Mouse (Mus musculus): Measurements from ENCODE around the gene Fbxl4. TPM values are rescaled to one million over a fixed set of nuclear protein-coding genes. Genes with fewer than 3 reads are reported as not detected.
"Not testable (repeated sequence)": the region's sequence is repeated elsewhere in the genome, so short reads cannot be mapped to it uniquely, and the experiment has no call there.

Gene Fbxl4
- 8.5 and 10.7 TPM in 2 replicates for polyA plus RNA-seq (2014; fragmentation: Nextera tagmentation; extraction: Ambion mirVana)

DNA sequence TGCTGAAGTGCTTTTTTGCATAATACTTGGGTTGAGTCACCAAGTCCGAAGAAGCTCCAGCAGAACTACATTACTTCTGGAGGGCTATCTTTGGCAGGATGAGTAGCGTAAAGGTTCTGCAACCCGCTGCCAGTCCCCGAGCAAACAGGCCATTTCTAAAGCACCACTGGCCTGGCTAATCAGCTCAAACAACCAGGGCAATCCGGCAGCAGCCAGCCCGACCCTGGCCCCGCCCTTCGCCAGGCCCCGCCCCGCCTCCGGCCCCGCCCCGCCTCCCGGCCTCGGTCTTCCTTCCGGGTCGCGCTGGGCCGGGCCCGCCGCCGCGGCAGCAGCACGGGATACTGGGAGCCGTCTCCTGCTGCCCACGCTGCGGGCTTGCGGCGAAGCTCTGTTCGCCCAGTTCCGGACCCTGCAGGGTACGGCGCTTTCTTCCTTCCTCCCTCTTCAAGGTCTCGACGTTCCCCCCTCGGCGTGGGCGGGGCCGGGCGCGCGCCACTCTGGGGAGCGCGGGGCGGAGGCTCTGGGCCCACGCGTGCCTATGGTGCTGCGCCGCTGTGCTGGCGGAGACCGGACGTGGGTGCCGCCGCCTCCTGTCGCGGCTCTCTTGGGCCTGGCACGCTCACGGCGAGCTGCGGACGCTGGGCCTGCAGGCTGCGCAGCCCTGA lies at the start of gene Fbxl4:
Gene Fbxl4 (plus strand): TSS at position 278 of the 665 bp plus-strand sequence.
- peak within 1 kb of the TSS; percentile 83 for H3K4me3 ChIP-seq (ENCODE audit: low read depth, low read length)
- H3K27me3 ChIP-seq (replicated peaks; ENCODE audit: control insufficient read depth, insufficient read depth, low read length), result no peaks in the 10 kb centered on the region
- no peaks in the 10 kb centered on the region for H3K36me3 ChIP-seq (ENCODE audit: control insufficient read depth, insufficient read depth, low read length)
- WGBS, result under 1% methylated on average over 58 of the region's 62 CpGs
- H3K4me1 ChIP-seq (replicated peaks; ENCODE audit: control insufficient read depth, insufficient read depth, low read length), result no peaks in the 10 kb centered on the region; the same call in 1 of the 2 replicates
- peak within 1 kb of the TSS; percentile 89 for H3K9ac ChIP-seq (ENCODE audit: low read depth, low read length)
- no peaks in the 10 kb centered on the region for H3K9me3 ChIP-seq (ENCODE audit: control insufficient read depth, low read length)
- H3K4me2 ChIP-seq, result peak within 1 kb of the TSS; percentile 84
- peak; percentile 96 for ATAC-seq (replicated peaks; ENCODE audit: low FRiP score)
- H3K27ac ChIP-seq (ENCODE audit: low read depth, low read length), result peak within 1 kb of the TSS; percentile 90
- peak; percentile 93 for DNase-seq (ENCODE audit: low spot score)

DNA sequence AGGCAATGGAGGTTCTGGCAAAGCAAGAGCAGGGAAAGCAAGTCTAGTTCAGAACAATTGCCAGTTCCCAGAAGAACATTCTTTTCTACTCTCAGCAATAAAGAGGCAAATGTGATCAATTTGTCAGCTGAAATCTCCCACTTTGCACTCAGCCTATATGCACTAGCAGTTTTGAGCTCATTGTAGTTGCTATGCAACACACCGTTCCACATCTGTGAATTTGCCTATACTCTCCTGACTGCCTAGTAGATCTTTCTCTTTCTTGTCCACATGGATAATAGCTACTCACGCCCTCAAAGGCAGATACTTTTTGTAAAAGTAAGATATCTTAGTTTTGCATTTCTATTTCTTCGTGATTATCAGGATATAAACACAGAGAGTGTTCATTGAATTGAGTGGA lies 42.8 kb upstream of the Fbxl4 start:
- no peak overlapping the region for H3K4me2 ChIP-seq
- WGBS, result 80% methylated on average over 3 of the region's 3 CpGs
- no peaks in the 10 kb centered on the region for H3K27me3 ChIP-seq (replicated peaks; ENCODE audit: control insufficient read depth, insufficient read depth, low read length)
- H3K4me3 ChIP-seq (ENCODE audit: low read depth, low read length), result no peak overlapping the region
- no peak overlapping the region for H3K27ac ChIP-seq (ENCODE audit: low read depth, low read length)
- H3K36me3 ChIP-seq (ENCODE audit: control insufficient read depth, insufficient read depth, low read length), result no peaks in the 10 kb centered on the region
- no peak for ATAC-seq (replicated peaks; ENCODE audit: low FRiP score)
- H3K9ac ChIP-seq (ENCODE audit: low read depth, low read length), result no peak overlapping the region
- H3K9me3 ChIP-seq (ENCODE audit: control insufficient read depth, low read length), result no peaks in the 10 kb centered on the region
- no peaks in the 10 kb centered on the region for H3K4me1 ChIP-seq (replicated peaks; ENCODE audit: control insufficient read depth, insufficient read depth, low read length)
- no peak for DNase-seq (ENCODE audit: low spot score)

DNA sequence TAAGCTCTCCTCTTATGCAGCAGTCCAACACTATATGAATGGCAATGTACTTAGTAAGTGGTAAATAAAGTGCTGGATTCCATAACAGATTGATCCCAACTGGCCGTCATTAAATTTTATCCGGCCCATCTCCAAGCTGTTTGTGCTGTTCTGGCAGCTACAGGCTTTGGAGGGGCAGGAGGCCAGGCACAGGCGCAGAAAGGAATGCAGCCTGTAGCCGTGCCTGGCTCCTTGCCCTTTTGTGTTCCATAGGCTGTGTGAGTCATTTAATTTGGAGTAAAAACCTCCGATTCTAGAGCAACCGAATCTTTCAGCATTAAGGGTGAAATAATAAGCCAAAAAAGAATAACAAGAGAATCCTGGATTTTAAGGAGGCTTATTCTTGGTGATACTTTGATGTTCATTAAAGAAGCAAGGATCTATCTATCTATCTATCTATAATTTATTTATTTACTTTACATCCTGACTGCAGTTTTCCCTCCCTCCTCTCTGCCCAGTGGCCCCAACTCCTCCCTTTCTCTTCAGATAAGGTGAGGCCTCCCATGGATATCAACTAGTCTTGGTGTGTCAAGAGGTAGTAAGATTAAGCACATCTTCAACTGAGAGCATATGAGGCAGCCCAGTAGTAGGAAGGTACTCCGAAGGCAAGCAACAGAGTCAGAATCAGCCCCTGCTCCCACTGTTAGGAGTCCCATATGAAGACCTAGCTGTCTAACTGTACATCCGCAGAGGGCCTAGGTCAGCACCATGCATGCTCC lies 14.3 kb upstream of the Fbxl4 start:
- 76% methylated on average over 8 of the region's 8 CpGs for WGBS
- DNase-seq (ENCODE audit: low spot score) (no peak), ATAC-seq (replicated peaks; ENCODE audit: low FRiP score) (no peak)
- H3K27ac ChIP-seq (ENCODE audit: low read depth, low read length), result no peak overlapping the region
- no peaks in the 10 kb centered on the region for H3K4me1 ChIP-seq (replicated peaks; ENCODE audit: control insufficient read depth, insufficient read depth, low read length)
- no peak overlapping the region for H3K4me3 ChIP-seq (ENCODE audit: low read depth, low read length)
- H3K27me3 ChIP-seq (replicated peaks; ENCODE audit: control insufficient read depth, insufficient read depth, low read length), result no peaks in the 10 kb centered on the region
- H3K4me2 ChIP-seq, result no peak overlapping the region
- H3K9ac ChIP-seq (ENCODE audit: low read depth, low read length), result no peak overlapping the region
- H3K9me3 ChIP-seq (ENCODE audit: control insufficient read depth, low read length), result no peaks in the 10 kb centered on the region
- H3K36me3 ChIP-seq (ENCODE audit: control insufficient read depth, insufficient read depth, low read length), result no peaks in the 10 kb centered on the region

DNA sequence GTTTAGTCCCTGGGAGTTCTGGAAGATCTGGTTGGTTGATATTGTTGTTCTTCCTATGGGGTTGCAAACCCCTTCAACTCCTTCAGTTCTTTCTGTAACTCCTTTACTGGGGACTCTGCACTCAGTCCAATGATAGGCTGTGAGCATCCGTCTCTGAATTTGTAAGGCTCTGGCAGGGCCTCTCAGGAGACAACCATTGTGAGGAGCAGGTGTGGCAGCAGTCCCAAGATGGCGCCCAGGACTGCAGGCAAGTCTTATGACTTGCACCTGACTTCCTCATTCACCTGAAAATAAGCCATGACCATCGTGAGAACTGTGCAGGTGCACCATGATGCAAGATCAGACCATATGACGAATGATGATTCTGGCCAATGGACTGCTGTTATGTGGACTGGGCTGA lies 8.3 kb upstream of the Fbxl4 start:
- not testable (repeated sequence) for DNase-seq (ENCODE audit: low spot score); ATAC-seq (replicated peaks; ENCODE audit: low FRiP score); H3K27me3 ChIP-seq (replicated peaks; ENCODE audit: control insufficient read depth, insufficient read depth, low read length); H3K9me3 ChIP-seq (ENCODE audit: control insufficient read depth, low read length); H3K27ac ChIP-seq (ENCODE audit: low read depth, low read length); H3K4me1 ChIP-seq (replicated peaks; ENCODE audit: control insufficient read depth, insufficient read depth, low read length); H3K36me3 ChIP-seq (ENCODE audit: control insufficient read depth, insufficient read depth, low read length); H3K4me2 ChIP-seq; H3K9ac ChIP-seq (ENCODE audit: low read depth, low read length); H3K4me3 ChIP-seq (ENCODE audit: low read depth, low read length)
- 74% methylated on average over 4 of the region's 4 CpGs for WGBS

DNA sequence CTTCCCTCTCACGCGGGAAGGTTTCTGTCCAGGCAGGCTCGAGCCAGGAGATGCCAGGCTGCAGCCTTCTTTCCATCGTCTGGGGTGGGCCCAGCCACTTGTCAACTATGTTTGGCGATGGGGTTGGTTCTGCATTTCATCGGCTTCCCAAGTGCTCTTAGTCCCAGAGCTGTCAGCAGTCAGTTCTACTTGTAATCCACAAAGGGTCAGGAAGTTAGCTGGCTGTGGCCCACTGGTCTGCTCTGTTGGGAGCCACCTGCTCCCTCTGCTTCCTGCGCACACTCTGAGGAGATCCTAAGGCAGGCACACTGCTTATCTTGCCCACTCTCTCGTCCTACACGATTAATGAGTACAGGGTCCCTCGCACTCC lies 573 bp downstream of the Fbxl4 start:
- H3K4me3 ChIP-seq (ENCODE audit: low read depth, low read length), result peak overlapping the region; percentile 83
- H3K27me3 ChIP-seq (replicated peaks; ENCODE audit: control insufficient read depth, insufficient read depth, low read length), result no peaks in the 10 kb centered on the region
- ATAC-seq (replicated peaks; ENCODE audit: low FRiP score) (peak; percentile 61), DNase-seq (ENCODE audit: low spot score) (no peak)
- 4% methylated on average over 10 of the region's 10 CpGs for WGBS
- no peaks in the 10 kb centered on the region; the same call in 1 of the 2 replicates for H3K4me1 ChIP-seq (replicated peaks; ENCODE audit: control insufficient read depth, insufficient read depth, low read length)
- peak overlapping the region; percentile 84 for H3K4me2 ChIP-seq
- no peaks in the 10 kb centered on the region for H3K9me3 ChIP-seq (ENCODE audit: control insufficient read depth, low read length)
- no peaks in the 10 kb centered on the region for H3K36me3 ChIP-seq (ENCODE audit: control insufficient read depth, insufficient read depth, low read length)
- H3K27ac ChIP-seq (ENCODE audit: low read depth, low read length), result peak overlapping the region; percentile 90
- H3K9ac ChIP-seq (ENCODE audit: low read depth, low read length), result peak overlapping the region; percentile 89

DNA sequence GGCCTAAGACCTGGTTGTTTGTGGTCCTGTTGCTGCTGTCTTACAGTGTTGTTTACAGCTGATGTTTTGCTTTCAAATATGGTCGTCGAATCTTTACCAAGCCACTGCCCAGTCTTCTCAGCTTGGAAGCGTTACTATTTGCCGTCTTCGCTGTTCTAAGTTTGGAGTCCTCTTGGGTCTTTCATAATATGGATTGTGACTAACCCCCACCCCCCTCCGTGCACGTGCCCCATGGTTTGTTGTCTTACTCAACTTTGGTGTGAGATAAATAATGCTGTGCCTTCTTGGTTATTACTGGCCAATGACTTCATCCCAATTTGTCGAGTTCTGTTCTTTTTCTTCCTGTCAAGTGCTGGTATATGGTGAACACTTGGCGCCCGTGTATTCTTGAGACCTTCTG lies 1.1 kb downstream of the Fbxl4 start:
- 75% methylated on average over 10 of the region's 10 CpGs for WGBS
- ATAC-seq (replicated peaks; ENCODE audit: low FRiP score), result no peak
- DNase-seq (ENCODE audit: low spot score), result no peak
- H3K27me3 ChIP-seq (replicated peaks; ENCODE audit: control insufficient read depth, insufficient read depth, low read length), result no peaks in the 10 kb centered on the region
- no peaks in the 10 kb centered on the region for H3K9me3 ChIP-seq (ENCODE audit: control insufficient read depth, low read length)
- H3K27ac ChIP-seq (ENCODE audit: low read depth, low read length), result peak overlapping the region; percentile 90; the same call in 1 of the 2 replicates
- no peak overlapping the region for H3K9ac ChIP-seq (ENCODE audit: low read depth, low read length)
- H3K36me3 ChIP-seq (ENCODE audit: control insufficient read depth, insufficient read depth, low read length), result no peaks in the 10 kb centered on the region
- H3K4me3 ChIP-seq (ENCODE audit: low read depth, low read length), result peak overlapping the region; percentile 83
- H3K4me1 ChIP-seq (replicated peaks; ENCODE audit: control insufficient read depth, insufficient read depth, low read length), result no peaks in the 10 kb centered on the region; the same call in 1 of the 2 replicates
- H3K4me2 ChIP-seq, result peak overlapping the region; percentile 84

DNA sequence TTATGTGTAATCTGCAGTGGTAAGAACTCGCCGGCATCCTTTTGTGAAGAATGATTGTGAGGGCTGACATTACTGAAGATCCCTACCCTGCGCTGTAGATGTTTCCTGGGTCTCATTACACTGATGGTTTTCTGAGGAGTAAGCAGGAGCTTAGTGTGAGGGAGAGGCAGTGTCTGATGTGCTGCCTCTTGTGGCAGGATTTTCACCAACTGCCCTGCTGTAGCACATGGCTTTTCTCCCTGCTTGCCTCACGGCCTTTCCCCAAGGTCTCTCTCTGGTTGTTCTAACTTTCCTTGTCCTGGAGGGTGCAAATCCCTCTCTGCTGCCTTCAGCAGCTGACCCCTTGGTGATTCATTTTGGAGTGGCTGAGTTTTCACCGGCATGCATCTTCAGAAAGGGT lies 10.0 kb downstream of the Fbxl4 start:
- no peaks in the 10 kb centered on the region for H3K27me3 ChIP-seq (replicated peaks; ENCODE audit: control insufficient read depth, insufficient read depth, low read length)
- no peak overlapping the region for H3K27ac ChIP-seq (ENCODE audit: low read depth, low read length)
- H3K4me1 ChIP-seq (replicated peaks; ENCODE audit: control insufficient read depth, insufficient read depth, low read length), result no peaks in the 10 kb centered on the region
- H3K4me2 ChIP-seq, result no peak overlapping the region
- H3K9ac ChIP-seq (ENCODE audit: low read depth, low read length), result no peak overlapping the region
- no peak overlapping the region for H3K4me3 ChIP-seq (ENCODE audit: low read depth, low read length)
- ATAC-seq (replicated peaks; ENCODE audit: low FRiP score), result no peak
- no peaks in the 10 kb centered on the region for H3K36me3 ChIP-seq (ENCODE audit: control insufficient read depth, insufficient read depth, low read length)
- 60% methylated on average over 5 of the region's 5 CpGs for WGBS
- no peak for DNase-seq (ENCODE audit: low spot score)
- H3K9me3 ChIP-seq (ENCODE audit: control insufficient read depth, low read length), result no peaks in the 10 kb centered on the region

DNA sequence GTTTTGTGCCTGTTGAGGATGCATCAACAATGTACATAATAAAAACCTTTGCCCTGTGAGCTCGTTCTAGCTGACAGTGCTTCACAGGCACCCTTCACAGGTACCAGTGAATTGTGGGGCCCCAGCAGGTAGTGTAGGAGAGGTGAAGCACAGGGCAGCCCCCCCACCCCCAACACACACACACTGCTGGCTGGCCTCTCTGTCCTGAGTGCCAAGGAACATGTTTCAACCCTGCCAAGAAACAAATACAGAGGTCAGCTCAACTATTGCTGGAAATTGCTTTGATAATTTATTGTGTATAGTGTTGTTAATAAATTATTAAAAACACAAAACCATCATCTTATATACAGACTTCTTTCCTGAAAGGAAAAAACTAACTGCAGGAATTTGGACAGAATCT lies 21.2 kb downstream of the Fbxl4 start:
- WGBS, result 63% methylated on average over 1 of the region's 1 CpGs
- H3K27me3 ChIP-seq (replicated peaks; ENCODE audit: control insufficient read depth, insufficient read depth, low read length), result no peaks in the 10 kb centered on the region
- H3K9me3 ChIP-seq (ENCODE audit: control insufficient read depth, low read length), result no peaks in the 10 kb centered on the region
- no peak overlapping the region for H3K4me2 ChIP-seq
- H3K4me3 ChIP-seq (ENCODE audit: low read depth, low read length), result no peak overlapping the region
- ATAC-seq (replicated peaks; ENCODE audit: low FRiP score) (no peak), DNase-seq (ENCODE audit: low spot score) (no peak)
- no peak overlapping the region for H3K27ac ChIP-seq (ENCODE audit: low read depth, low read length)
- H3K9ac ChIP-seq (ENCODE audit: low read depth, low read length), result no peak overlapping the region
- no peaks in the 10 kb centered on the region; the same call in 1 of the 2 replicates for H3K36me3 ChIP-seq (ENCODE audit: control insufficient read depth, insufficient read depth, low read length)
- H3K4me1 ChIP-seq (replicated peaks; ENCODE audit: control insufficient read depth, insufficient read depth, low read length), result no peaks in the 10 kb centered on the region

DNA sequence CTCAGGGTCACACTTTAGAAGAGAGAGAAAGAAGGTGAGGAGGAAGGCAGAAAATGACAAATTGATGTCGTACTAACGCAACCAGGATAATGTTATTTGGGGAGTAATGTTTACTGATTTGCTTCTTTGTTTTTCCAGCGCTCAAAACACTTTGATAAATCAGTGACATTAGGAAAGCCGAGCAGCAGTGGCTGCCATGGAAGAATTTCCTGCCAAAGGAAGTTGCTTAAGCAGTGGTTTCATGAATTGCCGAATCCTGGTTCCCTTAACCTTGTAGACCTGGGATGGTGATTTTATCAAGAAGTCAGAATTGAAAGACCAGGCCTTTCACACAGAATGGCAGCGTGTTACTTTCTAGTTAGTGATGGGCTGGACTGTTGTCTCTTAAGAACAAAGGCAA lies 23.3 kb downstream of the Fbxl4 start:
- no peak overlapping the region for H3K27ac ChIP-seq (ENCODE audit: low read depth, low read length)
- WGBS, result 66% methylated on average over 6 of the region's 6 CpGs
- H3K27me3 ChIP-seq (replicated peaks; ENCODE audit: control insufficient read depth, insufficient read depth, low read length), result no peaks in the 10 kb centered on the region
- ATAC-seq (replicated peaks; ENCODE audit: low FRiP score), result no peak
- H3K9me3 ChIP-seq (ENCODE audit: control insufficient read depth, low read length), result no peaks in the 10 kb centered on the region
- no peaks in the 10 kb centered on the region; the same call in 1 of the 2 replicates for H3K36me3 ChIP-seq (ENCODE audit: control insufficient read depth, insufficient read depth, low read length)
- H3K4me3 ChIP-seq (ENCODE audit: low read depth, low read length), result no peak overlapping the region
- H3K4me2 ChIP-seq, result no peak overlapping the region
- no peak overlapping the region for H3K9ac ChIP-seq (ENCODE audit: low read depth, low read length)
- H3K4me1 ChIP-seq (replicated peaks; ENCODE audit: control insufficient read depth, insufficient read depth, low read length), result no peaks in the 10 kb centered on the region
- DNase-seq (ENCODE audit: low spot score), result no peak
